Mouse (Mus musculus) CD4-positive helper T cell, adult 2 months (primary cell): Measurements from ENCODE around the gene Gm29735.
"Not testable (repeated sequence)": the region's sequence is repeated elsewhere in the genome, so short reads cannot be mapped to it uniquely, and the experiment has no call there.

Source experiments
- DNase-seq: peaks from one replicate; pipeline ENCODE4 v3.0.0-alpha.2; 2012; ENCODE audit warnings: low read depth, missing footprints, low spot score

Gene Gm29735

DNA sequence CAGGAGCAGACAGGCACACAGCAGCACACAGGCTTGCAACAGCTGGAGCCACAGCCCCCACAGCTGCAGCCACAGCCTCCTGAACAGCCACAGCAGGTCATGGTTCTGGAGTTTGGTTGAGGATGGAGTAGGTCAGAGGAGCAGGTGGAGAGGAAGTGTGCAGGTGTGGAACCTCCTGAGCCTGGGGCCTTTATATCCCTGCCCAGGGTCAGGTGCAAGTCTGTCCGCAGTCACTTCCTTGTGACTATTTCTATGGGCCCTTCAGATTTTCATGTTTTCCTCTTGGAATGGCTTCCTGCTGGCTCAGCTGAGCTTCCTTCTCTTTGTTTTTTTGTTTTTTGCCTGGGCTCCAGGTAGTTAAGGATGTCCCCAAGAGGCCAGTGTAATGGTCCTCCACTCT, 36.3 kb downstream of the Gm29735 start, which contains the start of gene Gm45618:
Gm45618 (minus strand) TSS at position 101 of the 400 bp plus-strand sequence.
- DNase-seq, result not testable (repeated sequence)

DNA sequence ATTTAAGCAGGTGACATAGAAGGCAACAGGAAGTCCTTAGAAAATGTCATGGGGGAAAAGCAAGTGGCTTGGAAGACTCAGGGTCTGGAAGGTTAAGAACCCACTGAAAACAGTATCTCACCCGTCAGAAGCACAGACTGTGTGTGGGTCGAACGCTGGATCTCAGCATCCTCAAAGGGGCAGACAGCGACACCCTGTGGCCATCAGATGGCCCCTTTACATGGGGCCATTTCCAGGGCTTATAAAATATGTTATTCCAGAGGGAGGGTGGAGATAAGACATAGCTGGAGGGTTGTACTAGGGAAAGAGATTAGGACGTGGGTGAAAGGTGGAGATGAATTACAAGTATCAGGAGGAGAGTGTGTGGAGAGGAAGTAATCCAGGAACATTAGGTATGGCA, 37.3 kb downstream of the Gm29735 start:
- DNase-seq, result no peak
